Mouse (Mus musculus) heart, adult 2 months (tissue): ENCODE measurements around the gene Pfkfb2. TPM values are rescaled to one million over a fixed set of nuclear protein-coding genes. Genes with fewer than 3 reads are reported as not detected.
"Not testable (repeated sequence)": the region's sequence is repeated elsewhere in the genome, so short reads cannot be mapped to it uniquely, and the experiment has no call there.

ENCODE experiments used
- DNase-seq, 2 experiments: peaks; one replicate each; pipeline ENCODE4 v3.0.0; 2021
- H3K27ac ChIP-seq: fragments of 200-600 bp; 2 replicates; pipeline ENCODE4 v1.8.1; 2022
- H3K27me3 ChIP-seq: fragments of 200-500 bp; 2 replicates; pipeline ENCODE4 v1.6.1; 2012; ENCODE audit warnings: mild to moderate bottlenecking, low read length, inconsistent platforms, mixed read lengths; ENCODE audit not compliant: control insufficient read depth, insufficient read depth
- H3K36me3 ChIP-seq: fragments of 200-500 bp; 2 replicates; pipeline ENCODE4 v1.6.1; 2012; ENCODE audit warnings: low read length, inconsistent platforms; ENCODE audit not compliant: control insufficient read depth, insufficient read depth
- H3K4me1 ChIP-seq: fragments of 200-500 bp; 2 replicates; pipeline ENCODE4 v1.6.1; 2011; ENCODE audit warnings: low read length; ENCODE audit not compliant: control insufficient read depth, insufficient read depth
- H3K4me3 ChIP-seq: fragments of 200-600 bp; 2 replicates; pipeline ENCODE4 v1.8.1; 2022
- H3K79me2 ChIP-seq: fragments of 200-500 bp; replicated peaks from 2 replicates; pipeline ENCODE4 v1.6.1; 2012; ENCODE audit warnings: mild to moderate bottlenecking, inconsistent platforms, low read length, moderate library complexity, mixed read lengths; ENCODE audit not compliant: control insufficient read depth, insufficient read depth
- H3K9ac ChIP-seq: fragments of 200-500 bp; 2 replicates; pipeline ENCODE4 v1.6.1; 2012; ENCODE audit warnings: low read depth, mild to moderate bottlenecking, control low read depth, inconsistent platforms, low read length, mixed read lengths
- CTCF ChIP-seq: fragments of 200-600 bp; IDR thresholded peaks from 2 replicates; pipeline ENCODE4 v1.8.1; 2022; ENCODE audit warnings: antibody characterized with exemption, mild to moderate bottlenecking, moderate library complexity
- EP300 ChIP-seq: fragments of 200-500 bp; IDR thresholded peaks from 2 replicates; pipeline ENCODE4 v1.6.1; 2011; ENCODE audit warnings: low read depth, low read length, control low read depth; ENCODE audit not compliant: insufficient read depth
- POLR2A ChIP-seq: fragments of 200-500 bp; IDR thresholded peaks from 2 replicates; pipeline ENCODE4 v1.6.1; 2011; ENCODE audit warnings: mild to moderate bottlenecking, low read depth, low read length, control low read depth; ENCODE audit not compliant: insufficient read depth
- WGBS: fragments of 180-500 bp; shearing (Covaris S2); methylation state at CpG from one replicate; pipeline ENCODE4 v1.1.7; 2018; 5-methylcytosine and 5-hydroxymethylcytosine counted together
- intact Hi-C: fragments of 180-260 bp; cut with DNase I; formaldehyde crosslinking; loops from one replicate; pipeline ENCODE4 v1.15.1; 2025
- polyA plus RNA-seq: library from polyadenylated mRNA; depleted of rRNA; stranded (reverse); fragments of >200 nt; gene quantifications from 2 replicates; pipeline ENCODE4 v1.2.3, GENCODE M21; 2012
- total RNA-seq, 2 experiments: library from RNA; stranded (reverse); gene quantifications; 2 replicates each; pipeline ENCODE4 v1.2.3; 2021

Gene Pfkfb2
- total and polyA plus RNA-seq, 3 experiments, result 31.9 to 96.6 (median 82.5) TPM

- intact Hi-C loops, result no loop called here
- H3K79me2 ChIP-seq, result no peaks in the 10 kb centered on the region
- peak overlapping the region; percentile 26 for H3K27ac ChIP-seq
- peaks cover 1% of the 10 kb centered on the region; the same call in 1 of the 2 replicates for H3K4me1 ChIP-seq
- TF ChIP-seq EP300, result peak; percentile 89
- TF ChIP-seq CTCF, result no peak
- H3K9ac ChIP-seq, result no peak overlapping the region
- peaks cover 44% of the 10 kb centered on the region for H3K36me3 ChIP-seq
- WGBS, result 59% methylated on average over 10 of the region's 10 CpGs
- no peaks in the 10 kb centered on the region for H3K27me3 ChIP-seq
- H3K4me3 ChIP-seq, result no peak overlapping the region
- DNase-seq, result peak; percentile 75 to 83
These were observed 29.0 kb downstream of the Pfkfb2 start for GRCm38 (mm10) chr1:130699937-130700633.

DNA sequence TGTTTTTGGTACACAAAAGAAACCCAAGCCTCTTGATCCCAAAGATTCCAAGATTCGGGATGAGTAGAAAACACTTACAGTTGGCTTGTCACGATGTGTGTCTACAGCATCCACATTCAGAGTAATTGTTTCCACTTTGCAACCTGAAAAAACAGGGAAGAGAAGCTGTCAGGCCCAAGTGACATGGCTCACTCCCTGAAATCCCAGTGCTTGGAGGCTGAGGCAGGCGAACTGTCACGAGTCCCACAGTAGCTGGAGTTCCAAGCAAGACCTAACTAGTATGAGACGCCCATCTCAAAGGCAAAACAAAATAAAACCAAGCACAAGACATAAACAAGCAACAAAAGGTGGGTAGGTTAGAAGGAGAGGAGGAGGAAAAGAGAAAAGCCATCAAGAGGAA lies 30.5 kb downstream of the Pfkfb2 start:
- Histone ChIP-seq H3K79me2 (no peaks in the 10 kb centered on the region), H3K4me1 (peaks cover 1% of the 10 kb centered on the region; the same call in 1 of the 2 replicates), H3K27ac (no peak overlapping the region), H3K4me3 (no peak overlapping the region), H3K36me3 (peaks cover 40% of the 10 kb centered on the region), H3K9ac (no peak overlapping the region), H3K27me3 (no peaks in the 10 kb centered on the region)
- DNase-seq, result no peak
- no peak for TF ChIP-seq CTCF
- 87% methylated on average over 5 of the region's 5 CpGs for WGBS
- intact Hi-C loops, result no loop called here

DNA sequence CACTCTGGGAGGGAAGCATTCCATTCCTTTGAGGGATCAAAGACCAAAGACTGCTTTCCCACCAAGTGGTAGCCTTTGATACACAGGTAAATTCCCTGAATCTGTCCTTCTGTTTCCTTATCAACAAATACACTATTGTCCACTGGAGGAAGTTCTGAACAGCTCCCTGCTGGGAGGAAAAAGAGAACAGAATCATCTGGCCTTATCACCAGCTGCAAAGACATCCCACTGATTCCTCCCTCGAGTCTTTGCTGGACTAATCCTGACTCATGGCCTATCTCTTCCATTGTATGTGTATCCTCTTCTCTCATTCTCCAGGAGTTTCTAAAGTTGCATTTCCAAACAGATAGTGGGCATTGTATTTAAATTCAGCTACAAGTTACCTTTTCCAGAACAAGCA lies 45.1 kb downstream of the Pfkfb2 start:
- TF ChIP-seq CTCF (no peak), POLR2A (no peak), EP300 (no peak)
- H3K27ac ChIP-seq, result no peak overlapping the region
- intact Hi-C loops, result no loop called here
- no peak overlapping the region for H3K4me3 ChIP-seq
- H3K79me2 ChIP-seq, result no peaks in the 10 kb centered on the region
- H3K27me3 ChIP-seq, result no peaks in the 10 kb centered on the region
- no peak for DNase-seq
- H3K4me1 ChIP-seq, result no peaks in the 10 kb centered on the region
- 30% methylated on average over 1 of the region's 1 CpGs for WGBS
- no peak overlapping the region for H3K9ac ChIP-seq
- H3K36me3 ChIP-seq, result no peaks in the 10 kb centered on the region

GRCm38 (mm10) chr1:130681656-130682413 lies 47.2 kb downstream of the Pfkfb2 start:
- WGBS, result 80% methylated on average over 6 of the region's 6 CpGs
- Histone ChIP-seq H3K9ac (no peak overlapping the region), H3K27ac (no peak overlapping the region), H3K27me3 (no peaks in the 10 kb centered on the region), H3K36me3 (no peaks in the 10 kb centered on the region), H3K4me1 (no peaks in the 10 kb centered on the region), H3K79me2 (no peaks in the 10 kb centered on the region), H3K4me3 (no peak overlapping the region)
- DNase-seq, result no peak
- TF ChIP-seq POLR2A, result no peak
- TF ChIP-seq CTCF, result no peak
- TF ChIP-seq EP300, result no peak
- intact Hi-C loops, result no loop called here

DNA sequence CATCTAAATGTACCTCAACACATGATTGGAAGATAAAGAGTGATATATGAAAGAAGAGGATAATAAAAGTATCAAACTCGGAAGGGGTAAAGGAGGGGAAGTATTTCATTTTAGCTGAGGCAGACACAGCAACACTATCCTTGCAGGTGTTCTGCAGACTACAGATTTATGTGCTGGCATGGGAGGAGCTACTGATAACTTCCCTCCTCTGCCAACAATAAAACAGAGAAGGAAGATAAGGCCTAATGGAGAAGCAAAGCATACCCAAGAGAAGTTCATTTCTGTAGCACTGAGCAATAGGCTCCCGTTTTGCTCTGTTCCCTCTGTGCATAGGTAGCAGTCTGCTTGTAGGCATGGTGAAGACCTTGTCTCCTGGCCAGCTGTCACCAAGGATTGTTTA lies 48.0 kb downstream of the Pfkfb2 start:
- H3K36me3 ChIP-seq, result no peaks in the 10 kb centered on the region
- H3K79me2 ChIP-seq, result no peaks in the 10 kb centered on the region
- no peak for DNase-seq
- intact Hi-C loops, result no loop called here
- no peak overlapping the region for H3K27ac ChIP-seq
- 62% methylated on average over 2 of the region's 2 CpGs for WGBS
- H3K4me3 ChIP-seq, result no peak overlapping the region
- TF ChIP-seq EP300 (no peak), POLR2A (no peak), CTCF (no peak)
- no peaks in the 10 kb centered on the region for H3K27me3 ChIP-seq
- H3K4me1 ChIP-seq, result no peaks in the 10 kb centered on the region
- H3K9ac ChIP-seq, result no peak overlapping the region

DNA sequence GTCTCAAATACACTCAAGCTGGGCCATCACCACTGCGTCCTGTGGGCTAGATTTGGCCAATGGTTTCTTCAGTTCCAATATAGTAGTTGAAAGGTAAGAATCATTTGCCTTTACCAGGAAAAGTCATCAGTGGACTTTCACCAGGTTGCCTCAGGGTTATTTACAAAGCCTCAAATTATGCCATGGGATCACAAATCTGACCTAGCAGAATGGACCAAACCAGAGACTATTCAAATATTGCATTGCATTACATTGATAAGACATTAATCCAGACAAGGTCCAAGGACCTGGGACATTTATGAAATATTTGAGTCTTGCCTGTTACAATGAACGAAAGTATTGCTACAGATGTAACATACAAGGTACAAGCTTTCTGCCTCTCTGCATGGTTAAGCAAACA lies 50.5 kb downstream of the Pfkfb2 start:
- WGBS, result 80% methylated on average over 2 of the region's 2 CpGs
- H3K79me2 ChIP-seq, result no peaks in the 10 kb centered on the region
- no peak for DNase-seq
- H3K4me3 ChIP-seq, result no peak overlapping the region
- no peak for TF ChIP-seq POLR2A
- no peak for TF ChIP-seq CTCF
- TF ChIP-seq EP300, result no peak
- H3K4me1 ChIP-seq, result no peaks in the 10 kb centered on the region
- H3K27ac ChIP-seq, result no peak overlapping the region
- no peak overlapping the region for H3K9ac ChIP-seq
- no peaks in the 10 kb centered on the region for H3K27me3 ChIP-seq
- intact Hi-C loops, result no loop called here
- H3K36me3 ChIP-seq, result no peaks in the 10 kb centered on the region

DNA sequence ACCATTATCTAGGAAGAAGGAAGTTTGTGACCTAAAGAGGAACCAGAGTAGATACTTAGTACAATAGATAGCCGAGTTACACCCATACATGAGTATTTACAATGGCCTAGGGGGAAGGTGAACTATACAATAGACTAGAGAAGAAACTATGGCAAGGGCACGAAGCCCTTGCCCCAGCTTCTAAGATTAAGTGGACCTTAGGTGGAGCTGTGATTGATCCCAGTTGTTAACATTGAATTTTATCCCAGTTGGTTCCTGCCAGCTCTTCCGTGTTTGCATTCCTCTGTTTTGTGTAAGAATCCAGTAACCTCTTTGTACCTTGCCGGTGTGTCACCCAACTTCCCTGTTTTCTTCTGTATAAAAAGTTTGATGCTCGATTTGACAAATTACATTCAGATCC lies 65.5 kb downstream of the Pfkfb2 start:
- intact Hi-C loops, H3K4me3 ChIP-seq, H3K4me1 ChIP-seq, H3K79me2 ChIP-seq, H3K36me3 ChIP-seq, DNase-seq, H3K27me3 ChIP-seq, H3K9ac ChIP-seq, H3K27ac ChIP-seq: not testable (repeated sequence)
- 73% methylated on average over 5 of the region's 5 CpGs for WGBS
